Mouse (Mus musculus) heart, adult 10 weeks (tissue): ENCODE data around the gene Slc35a2. TPM values are rescaled to one million over a fixed set of nuclear protein-coding genes. Genes with fewer than 3 reads are reported as not detected.

Source experiments
- polyA plus RNA-seq: library from polyadenylated mRNA; stranded (reverse); fragments of 350-450 nt; fragmentation: Illumina TruSeq; extraction: RNeasy Lipid Tissue Mini Kit (QIAGEN cat#74804); gene quantifications from one replicate; pipeline ENCODE4 v1.2.3, GENCODE M21; 2014; ENCODE audit warnings: low read depth, low replicate concordance

Gene Slc35a2
- polyA plus RNA-seq = 21.7 TPM

DNA sequence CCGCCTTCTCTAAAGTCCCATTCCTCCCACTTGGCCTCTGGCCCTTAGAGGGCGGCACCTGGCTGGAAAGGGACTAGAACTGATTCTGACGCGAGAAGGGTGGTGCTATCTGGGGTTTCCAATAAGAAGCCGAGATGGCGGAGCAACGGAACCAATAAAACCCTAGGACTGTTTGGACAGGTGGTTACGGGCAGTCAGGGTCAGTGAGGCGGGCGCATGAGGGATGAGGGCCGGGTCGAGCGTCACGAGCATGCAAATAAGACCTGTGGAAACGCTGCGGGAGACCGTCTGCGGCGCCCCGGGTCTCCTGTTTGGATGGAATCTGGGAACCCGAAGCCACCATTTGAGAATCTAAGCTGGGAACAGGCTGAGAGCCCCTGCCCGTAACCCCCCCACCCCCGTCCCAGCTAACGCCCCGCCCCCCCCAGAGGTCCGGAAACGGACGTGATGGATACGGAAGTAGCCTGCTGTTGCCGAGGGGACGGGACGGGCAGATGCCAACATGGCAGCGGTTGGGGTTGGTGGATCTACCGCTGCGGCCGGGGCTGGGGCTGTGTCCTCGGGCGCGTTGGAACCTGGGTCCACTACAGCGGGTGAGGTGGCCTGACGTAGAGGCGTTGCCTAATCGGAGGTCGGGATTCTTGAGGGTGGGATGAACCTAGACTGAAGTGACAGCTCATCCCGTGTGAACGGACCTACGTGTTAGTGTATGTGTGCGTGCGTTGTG lies at the start of gene Slc35a2:
Gene Slc35a2 (plus strand): TSS at position 188 of the 727 bp plus-strand sequence.

DNA sequence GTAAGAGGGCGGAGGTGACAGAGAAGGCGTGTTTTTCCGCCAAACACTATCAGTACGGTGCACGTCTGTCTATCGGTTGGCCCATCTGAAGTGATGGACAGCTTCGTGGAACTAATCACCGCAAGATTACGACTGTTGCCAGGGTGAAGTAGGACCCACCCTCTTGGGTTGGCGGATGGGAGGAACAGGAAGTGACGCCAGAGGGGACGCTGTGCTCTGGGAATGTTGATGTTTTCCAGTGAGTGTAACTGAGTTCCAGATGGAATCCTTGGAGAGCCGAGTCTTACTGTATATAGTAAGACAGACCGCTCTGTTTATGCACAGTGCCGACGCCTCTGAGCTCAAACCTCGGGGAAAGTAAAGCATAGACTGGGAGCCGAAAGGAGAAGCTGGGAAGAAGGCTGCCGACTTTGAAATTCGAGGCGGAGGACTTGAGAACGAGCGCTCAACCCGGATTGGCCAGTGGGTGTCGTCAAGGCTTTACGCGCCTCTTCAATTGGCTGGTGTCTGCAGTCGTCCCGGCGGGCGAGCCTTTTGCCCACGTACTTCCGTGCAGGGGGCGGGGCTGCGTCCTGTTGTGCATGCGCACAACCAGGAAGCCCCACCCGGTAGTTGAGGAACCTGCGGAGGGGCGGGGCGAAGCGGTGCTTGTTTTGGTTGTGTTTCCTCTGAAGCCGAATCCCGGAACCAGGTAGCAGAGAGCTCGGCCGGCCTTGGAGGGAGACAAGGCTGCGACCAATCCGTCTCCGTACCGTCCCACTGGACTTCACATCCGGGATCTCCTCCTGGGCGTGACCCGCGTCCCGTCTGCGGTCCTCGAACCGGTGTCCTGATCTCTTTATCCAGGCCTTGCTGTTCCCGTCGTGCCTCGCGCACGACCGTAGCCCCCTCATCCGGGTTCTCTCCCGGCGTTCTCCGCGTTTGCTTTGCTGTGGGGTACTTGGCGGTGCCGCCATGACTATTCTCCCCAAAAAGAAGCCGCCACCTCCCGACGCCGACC lies 42.4 kb upstream of the Slc35a2 start, which contains the start of gene Otud5:
Gene Otud5 (plus strand): TSS at position 202 of the 1,000 bp plus-strand sequence.

DNA sequence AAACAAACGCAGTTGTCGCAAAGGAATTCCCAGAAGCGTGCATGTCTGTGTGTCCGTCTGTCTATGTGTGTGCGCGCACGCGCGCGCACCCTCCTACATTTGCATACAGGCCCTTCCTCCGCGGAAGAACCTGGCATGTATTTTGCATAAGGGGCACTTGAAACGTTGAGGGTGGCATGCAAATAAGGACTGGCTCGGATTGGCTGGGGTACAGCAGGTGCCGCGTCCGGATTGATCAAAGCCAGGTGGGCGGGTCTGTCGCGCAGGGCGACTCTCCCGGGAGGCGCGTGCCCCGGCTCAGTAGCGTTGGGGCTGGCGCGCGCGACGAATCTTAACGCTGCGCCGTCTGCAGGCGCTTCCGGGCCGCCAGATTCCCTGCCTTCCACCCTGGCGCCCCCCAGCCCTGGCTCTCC lies 5.8 kb upstream of the Slc35a2 start, which contains the start of gene Pim2:
Gene Pim2 (plus strand): TSS at position 256 of the 413 bp plus-strand sequence.

DNA sequence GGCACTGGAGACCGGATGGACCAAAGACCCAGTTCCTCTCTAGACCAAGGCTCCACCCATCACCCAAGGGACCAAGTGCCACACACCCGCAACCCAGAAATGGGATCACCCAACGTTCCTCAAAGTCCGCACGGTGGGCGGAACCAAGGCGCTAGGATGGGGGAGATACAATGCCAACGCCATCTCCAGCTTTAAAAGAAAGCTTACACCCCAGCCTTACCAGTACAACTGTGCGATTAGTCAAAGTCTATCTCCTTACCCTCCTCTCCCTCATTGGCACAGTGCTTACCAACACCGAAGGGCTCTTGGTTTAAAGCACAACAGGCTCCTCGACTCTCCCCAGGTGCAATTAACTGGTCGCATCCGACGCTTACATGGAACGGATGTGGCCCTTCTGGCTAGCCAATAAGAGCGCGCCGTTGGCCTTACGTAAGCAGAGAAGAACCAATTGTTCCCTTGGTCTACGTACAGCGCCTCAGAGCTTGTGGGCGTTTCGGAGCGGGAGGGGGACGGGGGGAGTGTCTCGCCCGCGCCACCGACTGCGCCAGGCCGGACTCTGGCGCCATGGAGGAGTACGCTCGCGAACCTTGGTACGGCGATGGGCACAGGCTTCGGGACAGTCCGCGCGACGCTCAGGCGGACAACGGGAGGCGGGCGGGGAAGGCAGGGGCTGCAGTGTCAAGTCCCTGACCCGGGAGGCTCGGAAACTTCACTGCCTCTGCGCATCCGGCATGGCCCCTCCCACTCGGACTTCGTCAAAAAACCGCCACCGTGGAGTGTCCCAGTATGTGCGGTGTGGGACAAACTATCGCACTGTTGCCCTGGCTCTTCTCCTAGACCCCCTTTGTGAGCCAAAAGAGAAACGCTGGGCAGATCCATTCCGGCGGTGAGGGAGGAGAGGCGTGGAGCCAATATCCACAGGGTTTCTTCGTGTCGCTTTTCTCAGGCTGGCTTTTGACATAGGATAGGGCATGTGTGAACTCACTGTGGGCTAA lies 15.3 kb downstream of the Slc35a2 start, which contains the start of the genes Pqbp1 and Timm17b:
Gene Pqbp1 (minus strand): TSS at position 390 of the 995 bp plus-strand sequence.
Gene Timm17b (plus strand): TSS at position 478 of the 995 bp plus-strand sequence.

DNA sequence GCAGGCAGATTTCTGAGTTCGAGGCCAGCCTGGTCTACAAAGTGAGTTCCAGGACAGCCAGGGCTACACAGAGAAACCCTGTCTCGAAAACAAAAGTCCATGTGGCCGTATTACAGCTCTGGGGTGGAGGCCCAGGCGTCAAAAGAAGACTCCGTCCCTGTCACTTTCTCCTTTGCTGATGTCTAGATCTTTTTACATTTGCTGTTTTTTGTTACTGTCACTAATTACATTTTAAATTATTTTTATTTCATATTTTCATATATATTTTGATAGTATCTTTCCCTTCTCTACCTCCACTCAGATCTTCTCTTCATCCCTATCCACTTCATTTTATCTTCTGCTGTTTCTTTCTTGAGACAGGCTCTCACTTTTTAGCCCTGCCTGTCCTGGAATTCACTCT lies 23.9 kb downstream of the Slc35a2 start, which contains the start of gene Gm10491:
Gene Gm10491 (minus strand): TSS at position 101 of the 400 bp plus-strand sequence.

DNA sequence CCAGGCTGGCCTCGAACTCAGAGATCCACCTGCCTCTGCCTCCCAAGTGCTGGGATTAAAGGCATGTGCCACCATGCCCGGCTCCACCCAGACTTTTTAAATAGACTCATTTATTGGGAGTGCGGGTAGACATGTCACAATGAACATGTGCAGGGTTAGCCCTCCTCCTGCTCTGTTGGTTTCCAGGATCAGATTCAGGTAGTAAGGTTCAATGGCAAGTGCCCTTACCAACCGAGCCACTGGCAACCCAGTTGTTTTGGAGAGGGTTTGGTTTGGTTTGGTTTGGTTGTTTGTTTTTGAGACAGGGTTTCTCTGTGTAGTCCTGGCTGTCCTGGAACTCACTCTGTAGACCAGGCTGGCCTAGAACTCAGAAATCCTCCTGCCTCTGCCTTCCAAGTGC lies 25.4 kb downstream of the Slc35a2 start, which contains the start of gene Gm10490:
Gene Gm10490 (plus strand): TSS at position 301 of the 400 bp plus-strand sequence.

DNA sequence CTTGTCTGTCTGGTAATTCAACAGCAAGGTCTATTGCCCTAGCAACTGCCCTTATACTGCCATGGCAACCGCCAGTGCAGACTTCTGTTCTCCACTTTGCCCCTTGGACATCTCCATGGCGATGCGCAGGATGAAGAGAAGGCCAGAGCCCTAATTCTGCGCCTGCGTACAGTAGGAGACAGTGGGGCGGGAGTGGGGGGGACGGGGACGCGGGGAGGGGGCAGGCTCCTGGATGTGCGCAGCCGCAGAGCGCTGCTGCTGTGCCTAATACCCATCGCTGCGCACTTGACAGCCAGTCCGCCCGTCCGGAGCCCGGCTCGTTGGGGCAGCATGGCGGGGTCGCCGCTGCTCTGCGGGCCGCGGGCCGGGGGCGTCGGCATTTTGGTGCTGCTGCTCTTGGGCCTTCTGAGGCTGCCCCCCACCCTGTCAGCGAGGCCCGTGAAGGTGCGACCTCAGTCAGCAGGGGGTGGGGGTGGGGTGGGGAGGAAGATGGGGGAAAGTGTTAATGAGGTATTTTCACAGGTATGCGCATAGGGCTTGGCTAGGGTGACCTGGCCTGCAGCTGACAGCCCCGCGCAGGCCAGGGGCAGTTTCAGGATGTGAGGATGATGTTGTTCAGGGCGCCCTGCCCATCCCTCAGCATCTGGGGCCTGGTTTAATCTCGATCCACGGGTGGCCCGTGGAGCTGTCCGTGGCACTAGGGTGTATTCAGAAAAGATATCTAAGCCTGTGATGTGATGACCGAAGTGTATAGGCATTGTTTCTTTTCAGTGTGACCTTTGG lies 36.0 kb downstream of the Slc35a2 start, which contains the start of gene Pcsk1n:
Gene Pcsk1n (plus strand): TSS at position 222 of the 783 bp plus-strand sequence.

DNA sequence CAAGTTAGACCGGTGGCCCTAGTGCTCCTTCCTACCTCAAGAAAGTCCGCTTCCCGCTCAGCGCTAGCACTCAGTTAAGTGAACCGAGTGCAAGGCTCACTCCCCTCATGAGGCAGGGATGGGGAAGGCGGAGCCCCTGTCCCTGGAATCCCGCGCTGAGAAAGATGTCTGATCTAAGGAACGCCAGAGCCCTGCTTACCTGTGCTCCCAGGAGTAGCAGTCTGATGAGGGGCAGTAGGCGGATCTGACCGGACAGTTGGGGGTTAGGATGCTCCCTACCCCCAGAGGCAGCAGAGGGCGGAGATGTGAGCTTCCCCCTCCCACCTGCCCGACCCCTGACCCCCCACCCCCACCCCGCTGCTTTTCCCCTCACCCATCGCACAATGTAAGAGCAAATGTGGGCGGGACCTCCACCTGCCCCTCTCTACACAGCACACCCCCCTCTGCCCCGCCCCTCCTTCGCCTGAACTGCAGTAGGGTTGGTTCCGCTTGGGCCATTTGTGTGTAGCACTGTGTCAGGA lies 44.5 kb downstream of the Slc35a2 start, which contains the start of gene Eras:
Gene Eras (minus strand): TSS at position 338 of the 521 bp plus-strand sequence.

Other genes with a start within 250 kb of the Slc35a2 start
- gene Syp, start 245.6 kb upstream of the Slc35a2 start, polyA plus RNA-seq = 2.5 TPM
- 21.7 TPM for gene Prickle3, start 226.8 kb upstream of the Slc35a2 start, polyA plus RNA-seq
- gene Plp2, start 212.6 kb upstream of the Slc35a2 start, polyA plus RNA-seq = 66.5 TPM
- 32.0 TPM for gene Magix, start 202.8 kb upstream of the Slc35a2 start, polyA plus RNA-seq
- gene Gpkow, start 186.9 kb upstream of the Slc35a2 start, polyA plus RNA-seq = 24.2 TPM
- 54.2 TPM for gene Wdr45, start 169.7 kb upstream of the Slc35a2 start, polyA plus RNA-seq
- not detected for gene Gm45208, start 161.8 kb upstream of the Slc35a2 start, polyA plus RNA-seq
- gene Praf2, start 155.6 kb upstream of the Slc35a2 start, polyA plus RNA-seq = 8.6 TPM
- 0.60 TPM for gene Ccdc120, start 133.1 kb upstream of the Slc35a2 start, polyA plus RNA-seq
- 13.1 TPM for gene Tfe3, start 121.5 kb upstream of the Slc35a2 start, polyA plus RNA-seq
- gene Gripap1, start 94.3 kb upstream of the Slc35a2 start, polyA plus RNA-seq = 40.7 TPM
- 0.71 TPM for gene Kcnd1, start 61.7 kb upstream of the Slc35a2 start, polyA plus RNA-seq
- gene Otud5, start 42.7 kb upstream of the Slc35a2 start, polyA plus RNA-seq = 30.2 TPM
- 3.6 TPM for gene Pim2, start 5.8 kb upstream of the Slc35a2 start, polyA plus RNA-seq
- gene Pqbp1, start 15.2 kb downstream of the Slc35a2 start, polyA plus RNA-seq = 41.7 TPM
- 22.8 TPM for gene Timm17b, start 15.3 kb downstream of the Slc35a2 start, polyA plus RNA-seq
- not detected for gene Gm10491, start 23.8 kb downstream of the Slc35a2 start, polyA plus RNA-seq
- not detected for gene Gm10490, start 25.5 kb downstream of the Slc35a2 start, polyA plus RNA-seq
- gene Pcsk1n, start 35.8 kb downstream of the Slc35a2 start, polyA plus RNA-seq = not detected
- gene Eras, start 44.6 kb downstream of the Slc35a2 start, polyA plus RNA-seq = not detected
- 12.4 TPM for gene Hdac6, start 63.9 kb downstream of the Slc35a2 start, polyA plus RNA-seq
- gene Gata1, start 94.0 kb downstream of the Slc35a2 start, polyA plus RNA-seq = not detected
- not detected for gene Glod5, start 134.5 kb downstream of the Slc35a2 start, polyA plus RNA-seq
- 4.6 TPM for gene Suv39h1, start 190.7 kb downstream of the Slc35a2 start, polyA plus RNA-seq
- gene Was, start 206.5 kb downstream of the Slc35a2 start, polyA plus RNA-seq = 1.2 TPM
- 40.6 TPM for gene Wdr13, start 248.9 kb downstream of the Slc35a2 start, polyA plus RNA-seq